Mouse (Mus musculus) hindlimb bud, embryonic 11.5 days (tissue): ENCODE results near the gene Gm17622.

ENCODE experiments used
- DNase-seq: peaks from one replicate; pipeline ENCODE4 v3.0.0-alpha.2; 2012; ENCODE audit warnings: low read depth, low spot score; ENCODE audit errors: extremely low spot score

The Gm17622 gene

DNA sequence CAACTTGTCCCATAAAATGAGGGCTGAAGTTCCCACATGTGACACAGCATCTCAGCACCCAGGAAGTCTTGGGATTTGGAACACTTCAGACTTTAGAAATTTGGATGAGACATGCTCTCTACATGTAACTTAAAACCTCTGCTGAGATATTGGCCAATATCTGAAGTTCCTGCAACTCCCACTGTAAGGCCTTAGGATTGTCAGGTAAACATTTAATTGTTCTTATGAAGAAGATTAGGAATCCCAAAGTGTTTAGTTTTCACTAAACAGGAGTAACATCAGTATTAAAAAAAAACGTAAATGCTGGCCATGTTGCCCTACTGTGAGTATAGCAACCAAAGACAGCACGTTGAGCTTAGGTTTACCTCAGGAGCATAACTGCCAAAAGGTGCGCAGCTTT is at the start of gene Gm17622:
Gm17622 (plus strand) TSS at position 301 of the 400 bp plus-strand sequence.
- no peak for DNase-seq

GRCm38 (mm10) chr13:96450205-96450856 is 40.2 kb upstream of the Gm17622 start:
- no peak for DNase-seq

DNA sequence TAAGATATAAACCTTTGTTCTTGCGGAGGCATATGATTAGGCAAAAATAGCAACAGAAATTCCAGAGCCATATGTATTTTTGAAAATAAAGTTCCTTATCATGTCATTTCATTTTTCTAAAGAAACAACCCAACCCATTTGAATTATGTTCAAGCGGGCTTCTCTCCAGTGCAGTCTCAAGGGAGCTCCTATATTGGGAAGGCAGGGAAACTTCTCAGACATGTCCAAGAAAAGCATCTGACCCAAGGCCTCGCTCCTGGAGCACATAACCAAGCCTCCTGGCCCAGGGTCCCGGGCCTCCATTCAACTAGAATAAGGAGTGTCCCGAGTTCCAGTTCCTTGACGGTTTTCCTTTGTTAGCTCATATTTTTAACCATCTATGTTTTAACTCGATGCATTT is 39.7 kb upstream of the Gm17622 start:
- no peak for DNase-seq

DNA sequence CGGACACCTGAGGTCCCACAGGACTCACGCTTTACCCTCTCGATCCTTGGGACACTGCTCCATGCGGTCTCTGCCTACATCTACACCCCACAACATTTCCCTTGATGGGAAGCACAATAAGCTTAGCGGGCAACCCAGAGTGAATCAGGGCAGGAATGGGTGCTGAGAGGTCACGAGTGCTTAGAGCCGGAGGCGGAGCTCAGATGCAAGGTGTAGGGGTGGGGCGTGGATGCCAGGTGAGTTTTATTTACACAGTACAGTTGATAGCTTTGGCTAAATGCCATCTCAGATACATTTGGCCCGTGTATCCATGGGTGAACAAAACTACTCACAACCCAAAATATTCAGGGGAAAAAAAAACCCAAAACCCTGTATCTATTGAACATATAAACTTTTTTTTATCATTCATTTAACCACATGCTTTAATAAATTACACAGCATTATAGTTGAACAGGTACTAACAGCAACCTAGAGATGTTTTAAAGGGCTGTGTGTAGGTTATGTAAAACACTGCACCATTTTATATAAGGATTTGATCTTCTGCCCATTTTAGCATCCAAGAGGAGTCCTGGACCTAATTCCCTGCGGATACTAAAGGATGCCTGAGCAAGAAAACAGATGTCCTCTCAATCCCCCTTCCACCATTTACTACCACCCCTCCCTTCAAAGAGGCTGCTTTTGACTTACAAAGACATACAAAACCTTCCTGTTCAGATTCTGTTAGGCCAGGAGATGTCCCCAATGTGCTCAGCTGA is 39.0 kb upstream of the Gm17622 start:
- no peak for DNase-seq

- no peak for DNase-seq
Observed at GRCm38 (mm10) chr13:96452621-96453020, 37.9 kb upstream of the Gm17622 start.

- DNase-seq, result no peak
Observed at GRCm38 (mm10) chr13:96454288-96454687, 36.2 kb upstream of the Gm17622 start.

DNA sequence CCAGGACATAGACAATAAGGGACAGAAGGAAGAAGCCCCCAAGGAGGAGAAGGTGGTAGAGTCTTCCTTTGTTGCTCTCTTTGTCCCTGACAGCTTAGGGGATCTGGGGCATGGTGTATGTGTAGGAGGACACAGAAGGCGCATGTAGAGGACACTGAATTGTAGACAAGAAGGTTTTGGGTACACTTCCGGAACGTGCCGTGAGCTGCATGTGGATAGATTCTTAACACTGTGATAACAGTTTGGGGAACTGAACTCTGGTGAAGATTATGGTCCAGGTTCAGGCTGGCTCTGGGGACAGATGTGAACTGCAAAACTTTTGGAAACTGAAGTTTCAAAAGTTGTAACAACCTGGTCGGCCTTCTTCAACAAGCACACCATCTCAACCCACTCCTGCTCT is 33.0 kb upstream of the Gm17622 start:
- DNase-seq, result no peak

- no peak for DNase-seq
Observed at GRCm38 (mm10) chr13:96458018-96458417, 32.5 kb upstream of the Gm17622 start.

DNA sequence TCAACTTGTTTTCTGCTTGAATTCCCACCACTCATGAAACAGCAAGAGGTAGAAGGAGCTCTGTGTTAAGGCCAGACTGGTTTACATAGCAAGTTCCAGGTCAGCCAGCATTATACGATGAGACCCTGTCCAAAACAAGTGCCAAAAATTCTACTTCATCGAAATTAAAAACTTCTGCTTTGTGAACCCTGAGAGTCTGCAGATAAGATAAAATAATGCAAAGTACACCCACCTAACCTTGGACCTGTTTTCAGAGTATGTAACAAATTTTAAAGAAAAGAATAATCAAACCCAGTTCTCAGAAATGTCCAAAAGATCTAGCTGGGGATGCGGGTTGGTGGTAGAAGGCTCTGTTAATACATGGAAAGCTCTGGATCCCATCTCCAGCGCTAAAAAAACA is 31.9 kb upstream of the Gm17622 start:
- no peak for DNase-seq

GRCm38 (mm10) chr13:96462644-96463043 is 27.9 kb upstream of the Gm17622 start:
- DNase-seq, result no peak

DNA sequence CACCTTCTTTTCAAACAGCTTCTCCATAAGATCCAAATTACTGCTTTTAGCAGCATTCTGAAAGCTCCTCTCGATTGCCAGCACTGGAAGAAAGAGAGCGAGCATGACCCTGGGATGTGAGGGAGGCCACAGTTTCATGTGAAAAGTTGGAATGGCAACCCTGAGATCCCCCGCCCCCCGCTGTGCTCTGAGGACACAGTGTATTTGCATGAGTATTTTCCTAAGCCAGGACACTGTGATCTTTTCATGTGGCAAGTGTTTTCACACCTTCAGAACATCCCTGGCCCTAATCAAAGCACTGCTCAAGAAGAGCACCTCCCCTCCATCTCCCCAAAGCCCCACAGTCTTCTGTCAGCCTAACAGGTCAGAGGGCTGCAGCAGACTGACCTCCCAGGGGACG is 25.2 kb upstream of the Gm17622 start:
- DNase-seq, result no peak

GRCm38 (mm10) chr13:96468678-96469077 is 21.9 kb upstream of the Gm17622 start:
- DNase-seq, result no peak

- no peak for DNase-seq
Observed at GRCm38 (mm10) chr13:96470556-96470955, 20.0 kb upstream of the Gm17622 start.

DNA sequence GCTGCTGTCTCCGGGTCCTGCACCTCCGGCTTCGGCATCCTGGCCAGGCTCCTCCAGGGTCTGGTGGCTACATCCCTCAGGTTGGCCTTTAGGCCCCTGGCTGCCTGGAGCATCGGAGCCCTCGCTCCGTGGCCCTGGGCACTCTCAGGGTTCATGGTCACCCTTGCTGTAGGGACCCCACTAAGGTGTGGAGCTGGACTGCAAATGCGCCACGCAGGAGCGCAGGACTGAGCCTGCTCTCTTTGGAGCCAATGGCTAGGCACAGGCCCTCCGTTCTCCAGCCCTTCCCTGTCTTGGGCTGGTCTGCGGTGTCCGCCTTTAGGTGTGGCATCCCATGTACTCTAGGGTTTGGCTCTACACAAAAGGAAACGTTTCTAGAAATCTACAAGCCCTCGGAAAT is 19.6 kb upstream of the Gm17622 start, which contains the start of gene Ankdd1b:
Ankdd1b (minus strand) TSS at position 242 of the 400 bp plus-strand sequence.
- DNase-seq, result no peak

DNA sequence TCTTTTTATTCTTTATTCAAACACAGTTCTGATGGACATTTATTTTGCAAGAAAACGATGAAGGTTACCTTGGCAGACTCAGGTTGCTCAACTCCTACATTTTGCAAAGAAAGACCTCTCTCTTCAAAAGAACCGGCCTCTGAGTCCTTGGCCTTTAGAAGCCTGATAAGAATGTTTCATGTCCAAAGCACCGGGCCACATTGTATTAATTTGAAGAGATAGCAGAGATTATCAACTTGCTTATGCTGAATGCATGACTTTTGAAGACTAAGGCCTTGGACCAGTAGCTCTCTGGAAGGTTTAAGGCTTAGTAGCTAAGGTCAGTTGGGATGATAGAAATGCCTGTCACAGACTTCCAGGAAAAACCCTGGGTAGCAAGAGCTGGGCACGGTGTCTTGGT is 13.3 kb upstream of the Gm17622 start:
- DNase-seq, result no peak

DNA sequence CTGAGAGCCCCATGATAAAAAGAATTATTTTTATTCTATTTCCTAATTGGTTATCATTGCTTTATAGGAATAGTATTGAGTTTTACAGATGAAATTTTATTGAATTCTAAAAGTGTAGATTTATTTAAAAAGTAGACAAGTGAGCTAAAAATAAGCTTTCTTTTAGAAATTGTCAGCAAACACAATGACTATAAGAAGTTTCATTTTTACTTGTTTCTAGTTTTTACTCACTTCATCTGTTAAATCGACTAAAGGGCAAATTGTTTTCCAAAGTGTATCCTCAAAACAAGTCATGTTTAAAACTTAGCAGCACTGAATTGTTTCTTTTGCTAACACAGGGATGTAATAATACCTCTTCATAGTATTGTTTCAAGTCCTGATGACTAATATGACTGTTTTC is 11.5 kb upstream of the Gm17622 start:
- no peak for DNase-seq

DNA sequence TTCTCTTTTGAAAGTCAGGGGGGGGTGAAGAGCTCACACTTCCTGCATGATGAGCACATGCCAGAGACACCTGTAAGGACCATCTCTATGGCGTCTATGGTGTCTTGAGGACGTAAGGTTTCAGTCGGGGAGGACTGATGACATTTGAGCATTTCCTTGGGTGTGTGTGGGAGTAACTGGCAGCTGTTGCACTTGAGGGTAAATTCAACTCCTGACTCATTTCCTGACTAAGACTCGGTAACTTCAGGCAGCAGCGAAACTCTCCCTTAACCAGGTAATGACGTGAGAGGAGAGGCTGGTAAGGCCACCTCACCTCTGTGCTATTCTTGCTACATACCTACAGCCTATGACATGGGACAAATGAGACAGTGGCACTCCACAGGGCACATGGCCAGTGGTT is 3.3 kb upstream of the Gm17622 start:
- DNase-seq, result no peak

- no peak for DNase-seq
Observed at GRCm38 (mm10) chr13:96487968-96488367, 2.6 kb upstream of the Gm17622 start.

GRCm38 (mm10) chr13:96496630-96497029 is 6.1 kb downstream of the Gm17622 start:
- no peak for DNase-seq

DNA sequence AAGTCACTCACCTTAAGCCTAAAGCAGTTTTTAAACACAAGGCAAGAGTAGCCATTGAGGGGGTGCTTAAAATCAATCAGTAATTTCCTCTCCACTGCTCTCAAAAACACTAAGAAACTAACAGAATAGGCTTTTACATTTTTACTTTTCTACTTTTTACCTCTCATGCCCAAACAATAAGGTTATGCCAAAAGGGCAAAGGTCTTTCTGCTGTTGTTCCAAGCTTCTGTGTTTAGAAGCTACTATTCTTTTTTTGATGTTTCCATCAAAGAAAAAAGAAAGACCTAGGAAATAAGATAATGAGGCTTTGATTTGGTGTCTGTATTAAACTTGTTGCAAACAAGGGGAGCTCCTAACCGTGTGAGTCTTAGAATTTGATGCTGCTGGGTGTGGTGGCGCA is 9.4 kb downstream of the Gm17622 start:
- no peak for DNase-seq

DNA sequence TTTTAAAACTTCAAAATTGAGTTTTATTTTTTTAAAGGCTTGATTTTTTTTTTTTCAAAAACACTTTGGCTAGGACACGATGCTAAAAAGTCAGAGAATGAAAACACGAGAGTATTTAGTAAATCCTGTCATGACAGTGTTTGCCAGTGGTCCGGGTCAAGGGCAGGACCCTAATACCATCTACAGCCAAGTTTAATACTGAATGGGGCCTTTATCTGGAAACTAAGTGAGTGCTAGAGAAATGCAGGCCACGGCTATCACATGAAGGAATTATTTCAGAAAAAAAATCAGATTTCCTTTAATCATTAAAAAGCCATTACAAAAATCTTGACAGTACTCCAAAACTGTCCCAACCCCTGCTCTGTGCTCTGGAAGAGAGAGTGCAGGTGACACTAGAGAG is 15.1 kb downstream of the Gm17622 start:
- DNase-seq, result no peak

DNA sequence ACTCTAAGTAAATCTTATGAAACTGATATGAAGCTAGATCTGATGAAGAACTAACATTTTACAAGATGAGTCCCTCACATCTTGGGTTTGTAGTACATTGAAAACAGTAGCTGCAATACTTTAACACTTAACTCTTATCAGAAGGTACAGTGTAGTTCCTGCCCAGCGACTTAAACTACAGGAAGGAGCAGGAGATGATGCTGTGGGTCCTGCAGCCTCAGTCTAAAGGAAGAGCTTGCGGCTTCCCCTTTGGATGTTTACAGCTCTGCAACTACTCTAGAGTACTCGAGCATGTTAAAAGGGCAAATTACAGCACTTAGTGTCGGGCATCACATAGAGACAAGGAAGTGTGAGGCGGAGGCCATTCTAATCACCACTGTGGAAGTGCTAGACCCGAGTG is 15.8 kb downstream of the Gm17622 start:
- DNase-seq, result no peak

GRCm38 (mm10) chr13:96507541-96507940 is 17.0 kb downstream of the Gm17622 start:
- no peak for DNase-seq
